9 mouse cellular contexts compared by ENCODE assay signal in the genomic region with DNA sequence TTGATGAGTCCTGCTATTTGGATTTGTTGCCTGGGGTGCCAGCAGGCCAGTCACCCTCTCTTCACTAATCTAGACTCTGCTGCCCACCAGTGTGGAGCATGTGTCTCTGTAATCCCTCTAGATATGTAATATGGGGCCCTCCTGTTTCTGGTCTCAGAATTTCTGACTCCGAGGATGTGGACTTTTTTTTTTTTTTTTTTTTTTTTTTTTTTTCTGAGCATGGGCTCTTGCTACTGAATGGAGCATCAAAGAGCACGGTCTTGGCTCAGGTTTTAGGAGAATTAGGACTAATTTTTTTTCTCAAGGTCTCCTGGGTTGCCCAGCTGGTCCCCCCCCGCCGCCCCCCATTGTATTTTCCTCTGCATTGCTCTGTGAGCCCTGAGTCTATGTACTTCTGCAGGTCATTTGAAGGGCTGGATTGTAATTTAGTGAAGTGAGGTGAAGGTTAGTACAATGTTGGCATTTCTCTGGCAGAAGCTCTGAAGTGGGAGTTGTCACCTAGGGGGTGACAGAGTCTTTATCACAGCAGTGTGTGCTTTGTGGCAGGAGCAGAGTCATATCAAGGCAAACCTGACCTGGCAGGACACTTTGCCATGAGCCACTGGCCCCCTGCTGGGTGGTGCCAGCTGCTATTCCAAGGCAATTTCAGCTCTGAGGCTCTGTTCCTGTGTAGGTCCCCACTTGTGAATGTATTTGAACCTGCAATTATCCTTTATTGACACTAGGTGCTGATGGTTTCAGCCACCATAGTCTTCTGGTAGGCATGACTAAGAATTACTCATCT. TPM values are rescaled to one million over a fixed set of nuclear protein-coding genes. Genes with fewer than 3 reads are reported as not detected.
DNase-seq lines count a peak whose midpoint lies in the region; ATAC-seq and TF ChIP-seq lines count a peak whose summit lies in the region.
"Had no signal": no experiment of that assay in that cellular context is flagged by ENCODE, and none has a peak within 500 bp of the region (broad histone marks: within the 10 kb centered on the region; RNA-seq: fewer than 3 reads in every experiment).

No protein-coding gene starts in this region.

- no peak for TF ChIP-seq POLR2A in lung, adult 2 months (IDR thresholded peaks at IDR 0.05; ENCODE audit: borderline replicate concordance, extremely low read depth, low read depth, low read length)

- WGBS in lung, embryonic 14.5 days, result 54% methylated on average over 4 of the region's 4 CpGs
- 78% methylated on average over 4 of the region's 4 CpGs for WGBS in lung, adult 2 months
- 49% methylated on average over 4 of the region's 4 CpGs for WGBS in forebrain, embryonic 15.5 days
- WGBS in stomach, embryonic 14.5 days, result 63% methylated on average over 4 of the region's 4 CpGs

- H3K4me1 ChIP-seq in lung, embryonic 14.5 days (ENCODE audit: insufficient read depth), result no peaks in the 10 kb centered on the region
- H3K4me1 ChIP-seq in lung, adult 2 months (ENCODE audit: control insufficient read depth, insufficient read depth, low read length), result peaks cover 3% of the 10 kb centered on the region; the same call in 1 of the 2 replicates
- peaks cover 23% of the 10 kb centered on the region for H3K4me1 ChIP-seq in forebrain, embryonic 15.5 days
- H3K4me1 ChIP-seq in stomach, embryonic 14.5 days (ENCODE audit: control insufficient read depth, insufficient read depth, low read length), result peaks cover 8% of the 10 kb centered on the region; the same call in 1 of the 2 replicates

- DNase-seq in lung, embryonic 14.5 days, result no peak
- DNase-seq in lung, adult 2 months, result no peak
- peak; percentile 10 for DNase-seq in induced T-regulatory cell, adult 2 months (ENCODE audit: low read depth)
- DNase-seq in adrenal gland, adult 8-10 months, result no peak
- DNase-seq: kidney, adult 8-10 months; thymus, adult 2 months had no signal

- H3K9ac ChIP-seq in lung, embryonic 14.5 days, result no peak overlapping the region
- H3K9ac ChIP-seq in forebrain, embryonic 15.5 days (replicated peaks), result 0 out of 2 replicates have a peak overlapping the region, but pooled peaks have one; percentile 94
- no peak overlapping the region for H3K9ac ChIP-seq in stomach, embryonic 14.5 days (replicated peaks; ENCODE audit: low read depth, low read length)

- no peak for ATAC-seq in lung, embryonic 14.5 days (ENCODE audit: insufficient read depth)
- ATAC-seq in forebrain, embryonic 15.5 days (replicated peaks), result no peak
- no peak for ATAC-seq in stomach, embryonic 14.5 days (ENCODE audit: insufficient number of reproducible peaks, insufficient read depth, low FRiP score, low read depth)
- no peak for ATAC-seq in activated CD4-positive, CD25-positive, alpha-beta regulatory T cell, adult 4 months

- peaks cover 1% of the 10 kb centered on the region; the same call in 1 of the 2 replicates for H3K9me3 ChIP-seq in lung, embryonic 14.5 days (ENCODE audit: low read depth, low read length)
- H3K9me3 ChIP-seq in forebrain, embryonic 15.5 days, result no peaks in the 10 kb centered on the region
- H3K9me3 ChIP-seq in stomach, embryonic 14.5 days (ENCODE audit: control insufficient read depth, low read depth, low read length), result peaks cover 1% of the 10 kb centered on the region; the same call in 1 of the 2 replicates

- no peak for TF ChIP-seq CTCF in lung, embryonic 14.5 days (IDR thresholded peaks at IDR 0.05; ENCODE audit: low read depth)
- no peak for TF ChIP-seq CTCF in lung, adult 2 months (IDR thresholded peaks at IDR 0.05; ENCODE audit: insufficient read depth, low read length)

- H3K4me3 ChIP-seq in lung, embryonic 14.5 days (ENCODE audit: low read depth, low read length), result peak overlapping the region; percentile 74; the same call in 1 of the 2 replicates
- H3K4me3 ChIP-seq in lung, adult 2 months (replicated peaks; ENCODE audit: extremely low read depth, low read depth, low read length), result no peak overlapping the region
- peak overlapping the region; percentile 98 for H3K4me3 ChIP-seq in forebrain, embryonic 15.5 days
- peak overlapping the region; percentile 72; the same call in 1 of the 2 replicates for H3K4me3 ChIP-seq in stomach, embryonic 14.5 days (ENCODE audit: low read depth, low read length)

- H3K27ac ChIP-seq in lung, embryonic 14.5 days (ENCODE audit: low read depth), result no peak overlapping the region
- no peak overlapping the region for H3K27ac ChIP-seq in forebrain, embryonic 15.5 days (replicated peaks)
- no peak overlapping the region for H3K27ac ChIP-seq in stomach, embryonic 14.5 days (ENCODE audit: low read length)

- no peaks in the 10 kb centered on the region for H3K36me3 ChIP-seq in lung, embryonic 14.5 days (ENCODE audit: insufficient read depth)
- no peaks in the 10 kb centered on the region for H3K36me3 ChIP-seq in forebrain, embryonic 15.5 days
- H3K36me3 ChIP-seq in stomach, embryonic 14.5 days (ENCODE audit: control insufficient read depth, insufficient read depth, low read length), result no peaks in the 10 kb centered on the region

- peak overlapping the region; percentile 92 for H3K4me2 ChIP-seq in lung, embryonic 14.5 days
- peak overlapping the region; percentile 97 for H3K4me2 ChIP-seq in forebrain, embryonic 15.5 days (replicated peaks)
- H3K4me2 ChIP-seq in stomach, embryonic 14.5 days (replicated peaks; ENCODE audit: low read depth, low read length), result peak overlapping the region; percentile 90

- no peaks in the 10 kb centered on the region for H3K27me3 ChIP-seq in lung, embryonic 14.5 days (ENCODE audit: insufficient read depth, low read length)
- no peaks in the 10 kb centered on the region for H3K27me3 ChIP-seq in forebrain, embryonic 15.5 days
- no peaks in the 10 kb centered on the region for H3K27me3 ChIP-seq in stomach, embryonic 14.5 days (ENCODE audit: control insufficient read depth, insufficient read depth, low read length)

RNA-seq across cellular contexts. Expression of a gene that starts 2.0 kb away (rescaled TPM):
- polyA plus RNA-seq in lung, embryonic 14.5 days (2014; fragmentation: Nextera tagmentation; extraction: Ambion mirVana), result 23.8 and 30.4 TPM in 2 replicates
- polyA plus RNA-seq in lung, adult 2 months (2012; rRNA removed), result 5.6 and 7.2 TPM in 2 replicates
- polyA plus RNA-seq in forebrain, embryonic 15.5 days (2015; fragmentation: Nextera tagmentation; extraction: Ambion mirVana), result 12.4 and 15.8 TPM in 2 replicates
- 17.9 and 20.1 TPM in 2 replicates for polyA plus RNA-seq in stomach, embryonic 14.5 days (2014; fragmentation: Nextera tagmentation; extraction: Ambion mirVana)
- polyA plus RNA-seq in activated CD4-positive, CD25-positive, alpha-beta regulatory T cell, adult 4 months (2017; shearing (Covaris generic)), result not detected
- total RNA-seq in adrenal gland, adult 8-10 months (2022), result 1 to 10 TPM; 4.9 to 6.2 (median 5.7) TPM

RNA-seq across cellular contexts. Expression of a gene that starts 50.3 kb away (rescaled TPM):
- 416 and 446 TPM in 2 replicates for polyA plus RNA-seq in lung, embryonic 14.5 days (2014; fragmentation: Nextera tagmentation; extraction: Ambion mirVana)
- 76.6 and 127 TPM in 2 replicates for polyA plus RNA-seq in lung, adult 2 months (2012; rRNA removed)
- 477 and 483 TPM in 2 replicates for polyA plus RNA-seq in forebrain, embryonic 15.5 days (2015; fragmentation: Nextera tagmentation; extraction: Ambion mirVana)
- 490 and 495 TPM in 2 replicates for polyA plus RNA-seq in stomach, embryonic 14.5 days (2014; fragmentation: Nextera tagmentation; extraction: Ambion mirVana)
- polyA plus RNA-seq in activated CD4-positive, CD25-positive, alpha-beta regulatory T cell, adult 4 months (2017; shearing (Covaris generic)), result 100 to 1,000 TPM; 299 to 332 TPM
- total RNA-seq in adrenal gland, adult 8-10 months (2022), result 100 to 1,000 TPM; 379 to 403 (median 391) TPM
